In the genomic region with DNA sequence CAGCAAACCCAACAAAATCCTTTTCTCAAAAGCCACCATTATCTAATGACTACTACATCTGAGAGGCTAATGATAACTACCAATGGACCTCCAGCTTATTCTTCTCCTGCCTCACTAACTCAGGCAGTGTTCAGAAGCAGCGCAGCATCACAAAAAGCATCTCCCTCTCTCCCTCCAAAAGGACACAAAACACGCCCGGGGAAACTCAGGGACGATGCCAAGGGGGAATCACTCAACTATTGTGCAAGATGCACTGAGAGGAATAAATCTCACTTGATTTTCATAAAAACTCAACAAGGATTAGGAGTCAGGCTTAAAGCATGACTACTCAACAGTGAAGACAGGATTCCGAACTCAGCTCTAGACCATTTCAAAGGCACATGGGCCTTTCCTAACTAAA, we compare ENCODE assay signal across 13 mouse cellular contexts.
"Had no signal": no experiment of that assay in that cellular context is flagged by ENCODE, and none has a peak within 500 bp of the region (broad histone marks: within the 10 kb centered on the region; RNA-seq: fewer than 3 reads in every experiment).

No protein-coding gene starts in this region.

- H3K9me3 ChIP-seq: limb, embryonic 12.5 days; megakaryocyte, embryonic 14.5 days; midbrain, embryonic 12.5 days; stomach, embryonic 15.5 days had no signal

- DNase-seq: kidney, postnatal 10 days; kidney, postnatal 4 days; lung, adult 2 months; lung, postnatal 4 days; right cerebral cortex, postnatal 14 days; thymus, adult 2 months; thymus, postnatal 25 days had no signal

- H3K4me3 ChIP-seq: layer of hippocampus, adult 2 months; limb, embryonic 12.5 days; midbrain, embryonic 12.5 days; stomach, embryonic 15.5 days had no signal

- H3K4me2 ChIP-seq: limb, embryonic 12.5 days; midbrain, embryonic 12.5 days; stomach, embryonic 15.5 days had no signal

- H3K27me3 ChIP-seq: limb, embryonic 12.5 days; megakaryocyte, embryonic 14.5 days; midbrain, embryonic 12.5 days; stomach, embryonic 15.5 days had no signal

- ATAC-seq: lung, postnatal 0 days had no signal

- H3K27ac ChIP-seq: layer of hippocampus, adult 2 months; limb, embryonic 12.5 days; midbrain, embryonic 12.5 days; stomach, embryonic 15.5 days had no signal

- H3K9ac ChIP-seq: limb, embryonic 12.5 days; midbrain, embryonic 12.5 days; stomach, embryonic 15.5 days had no signal
